Mouse (Mus musculus) liver, embryonic 14.5 days (tissue): ENCODE data around the gene Gm12184. TPM values are rescaled to one million over a fixed set of nuclear protein-coding genes. Genes with fewer than 3 reads are reported as not detected.
A peak's percentile ranks its signal among the peaks of the same experiment; 100 is the strongest.

Source experiments
- ATAC-seq: fragments of 200-750 bp; cut with Nextera tagmentation; 2 replicates; pipeline ENCODE4 v1.8.0; 2017; ENCODE audit warnings: moderate number of reproducible peaks, mild to moderate bottlenecking, moderate library complexity; ENCODE audit not compliant: insufficient read depth
- DNase-seq, 3 experiments: peaks; one replicate each; pipeline ENCODE4 v3.0.0-alpha.2; 2012 to 2013; ENCODE audit warnings: low read depth in 3 of 3, low spot score in 3 of 3
- H3K27ac ChIP-seq: fragments of 300-500 bp; sonication (generic); 2 replicates; pipeline ENCODE4 v1.5.1; 2014; ENCODE audit warnings: moderate library complexity, mild to moderate bottlenecking, control low read depth, inconsistent platforms
- H3K27me3 ChIP-seq: fragments of 300-500 bp; sonication (generic); 2 replicates; pipeline ENCODE4 v1.6.1; 2014; ENCODE audit warnings: mild to moderate bottlenecking, low read length, moderate library complexity; ENCODE audit not compliant: control insufficient read depth, insufficient read depth
- H3K36me3 ChIP-seq: fragments of 300-500 bp; sonication (generic); replicated peaks from 2 replicates; pipeline ENCODE4 v1.6.1; 2014; ENCODE audit warnings: low read depth; ENCODE audit not compliant: control insufficient read depth, insufficient read depth
- H3K4me1 ChIP-seq, 2 experiments: fragments of 200-500 bp in 1 of 2; fragments of 300-500 bp in 1 of 2; sonication (generic) in 1 of 2; replicated peaks; 2 replicates each; pipeline ENCODE4 v1.6.1; 2012 to 2014; ENCODE audit warnings: antibody characterized with exemption in 1 of 2, inconsistent platforms in 1 of 2, low read length in 1 of 2; ENCODE audit not compliant: control insufficient read depth in 2 of 2, insufficient read depth in 2 of 2
- H3K4me2 ChIP-seq: fragments of 300-500 bp; sonication (generic); 2 replicates; pipeline ENCODE4 v1.6.1; 2014; ENCODE audit warnings: low read depth, mild to moderate bottlenecking, control low read depth, moderate library complexity
- H3K4me3 ChIP-seq, 2 experiments: fragments of 200-500 bp in 1 of 2; fragments of 300-500 bp in 1 of 2; sonication (generic) in 1 of 2; 2 replicates each; pipeline ENCODE4 v1.5.1; 2012 to 2014; ENCODE audit warnings: low read depth in 2 of 2, low read length in 2 of 2, mild to moderate bottlenecking in 2 of 2, control low read depth in 1 of 2, inconsistent platforms in 1 of 2, moderate library complexity in 1 of 2; ENCODE audit not compliant: insufficient read depth in 1 of 2
- H3K9ac ChIP-seq: fragments of 300-500 bp; sonication (generic); replicated peaks from 2 replicates; pipeline ENCODE4 v1.6.1; 2014; ENCODE audit warnings: mild to moderate bottlenecking, control low read depth, moderate library complexity
- H3K9me3 ChIP-seq: fragments of 300-500 bp; sonication (generic); 2 replicates; pipeline ENCODE4 v1.6.1; 2016; ENCODE audit warnings: low read length, mixed read lengths; ENCODE audit not compliant: control insufficient read depth
- CTCF ChIP-seq: IDR thresholded peaks from 2 replicates; pipeline ENCODE4 v1.5.1; 2016; ENCODE audit warnings: antibody characterized with exemption, low read depth, control low read depth
- EP300 ChIP-seq: IDR thresholded peaks from 2 replicates; pipeline ENCODE4 v1.6.1; 2016; ENCODE audit warnings: antibody characterized with exemption, low read depth
- WGBS: fragments of 180-500 bp; shearing (Covaris S2); extraction: QIAGEN DNeasy Blood & Tissue Kit; methylation state at CpG from one replicate; pipeline ENCODE4 v1.1.7; 2014; ENCODE audit not compliant: insufficient replicate concordance; 5-methylcytosine and 5-hydroxymethylcytosine counted together
- polyA plus RNA-seq, 2 experiments: library from polyadenylated mRNA; depleted of rRNA in 1 of 2; stranded (reverse) in 1 of 2; unstranded in 1 of 2; fragments of >200 nt; fragmentation: Nextera tagmentation in 1 of 2; extraction: Ambion mirVana in 1 of 2; gene quantifications; 2 replicates each; pipeline versions ENCODE4 v1.2.1 to v1.2.3; 2012 to 2014

Gene Gm12184
- polyA plus RNA-seq, 2 experiments: 1.6 to 12.4 TPM

DNA sequence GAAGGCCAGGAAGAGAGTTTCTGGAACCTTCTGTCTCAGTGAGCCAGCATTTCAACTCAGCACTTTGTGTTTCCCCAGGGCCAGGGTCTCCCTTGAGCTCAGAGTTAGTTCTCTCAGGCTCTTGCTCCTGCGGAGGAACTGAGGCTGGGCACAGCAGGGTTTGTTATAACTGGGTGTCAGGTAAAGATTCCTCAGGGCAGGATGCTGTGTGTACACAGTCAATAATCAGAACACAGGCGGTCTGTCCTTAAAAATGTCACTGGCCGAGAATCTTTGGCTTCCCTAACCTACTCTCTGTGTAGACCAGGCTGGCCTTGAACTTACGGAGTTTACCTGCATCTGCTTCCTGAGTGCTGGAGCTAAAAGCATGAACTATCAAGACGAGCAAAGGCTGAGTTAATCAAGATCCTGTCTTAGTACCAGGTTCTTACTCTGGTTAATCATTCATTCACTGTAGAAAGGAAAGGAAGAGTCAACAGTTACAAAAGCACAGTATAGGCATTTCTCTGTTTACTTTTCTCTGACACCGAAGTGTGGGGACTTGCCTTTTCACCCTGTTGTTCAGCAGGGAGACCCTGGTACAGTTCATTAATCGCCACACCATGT is 46.3 kb upstream of the Gm12184 start:
- peak overlapping the region; percentile 73 to 75; a peak in 3 of 4 replicates for H3K4me3 ChIP-seq
- 0 out of 2 replicates have a peak, but pooled peaks cover 2% of the 10 kb centered on the region for H3K36me3 ChIP-seq
- peak overlapping the region; percentile 72 for H3K27ac ChIP-seq
- H3K9me3 ChIP-seq: no peaks in the 10 kb centered on the region
- peak in 1 of 3 experiments; percentile 32 for DNase-seq
- no peak for ATAC-seq
- 56% methylated on average over 7 of the region's 7 CpGs for WGBS
- H3K4me2 ChIP-seq: peak overlapping the region; percentile 97
- peak overlapping the region; percentile 94 for H3K9ac ChIP-seq
- no peaks in the 10 kb centered on the region for H3K27me3 ChIP-seq
- TF ChIP-seq CTCF (no peak), EP300 (no peak)
- peaks cover 27 to 49% of the 10 kb centered on the region in 2 experiments for H3K4me1 ChIP-seq

DNA sequence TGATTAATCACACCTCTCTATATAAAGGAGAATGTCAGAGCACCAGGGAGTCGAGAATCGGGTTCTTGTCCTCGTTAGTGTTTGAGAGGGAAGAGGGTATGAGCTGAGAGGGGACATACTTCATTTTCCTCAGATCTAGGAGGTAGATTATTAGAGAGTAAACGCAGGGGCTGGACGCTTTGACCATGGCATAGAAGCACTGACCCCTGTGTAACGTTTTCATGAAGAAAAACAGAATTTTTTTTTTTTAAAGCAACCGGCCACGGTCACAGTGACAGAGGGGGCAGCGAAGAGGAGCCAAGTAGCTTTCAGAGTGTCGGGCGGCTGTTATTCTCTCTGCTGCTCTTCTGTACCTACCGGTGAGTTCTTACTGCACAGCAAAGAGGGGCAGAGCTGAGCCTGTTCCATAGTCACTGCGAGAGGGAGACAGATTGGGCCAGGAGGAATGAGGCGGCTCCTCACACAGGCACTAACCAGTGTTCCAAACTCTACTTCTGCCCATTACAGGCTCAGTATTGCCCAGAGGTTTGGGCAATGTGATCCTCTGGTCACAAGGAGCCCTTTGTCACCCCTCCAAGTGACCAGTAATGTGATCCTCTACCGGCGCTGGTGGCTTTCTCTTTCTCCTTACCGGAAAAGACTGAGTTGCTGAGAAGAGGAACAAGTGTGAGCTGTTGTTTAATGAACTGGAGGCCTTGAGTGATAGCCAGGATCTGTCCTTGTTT is 45.5 kb upstream of the Gm12184 start:
- TF ChIP-seq CTCF (no peak; the same call in 1 of the 2 replicates), EP300 (no peak)
- Histone ChIP-seq H3K9me3 (no peaks in the 10 kb centered on the region), H3K4me2 (peak overlapping the region; percentile 97), H3K9ac (peak overlapping the region; percentile 94), H3K27me3 (no peaks in the 10 kb centered on the region), H3K4me1 (peaks cover 27 to 49% of the 10 kb centered on the region in 2 experiments), H3K36me3 (0 out of 2 replicates have a peak, but pooled peaks cover 2% of the 10 kb centered on the region), H3K27ac (peak overlapping the region; percentile 72), H3K4me3 (peak overlapping the region; percentile 73 to 75)
- peak in 1 of 3 experiments; percentile 35 for DNase-seq
- peak; percentile 13; the same call in 1 of the 2 replicates for ATAC-seq
- WGBS: under 1% methylated on average over 17 of the region's 17 CpGs

DNA sequence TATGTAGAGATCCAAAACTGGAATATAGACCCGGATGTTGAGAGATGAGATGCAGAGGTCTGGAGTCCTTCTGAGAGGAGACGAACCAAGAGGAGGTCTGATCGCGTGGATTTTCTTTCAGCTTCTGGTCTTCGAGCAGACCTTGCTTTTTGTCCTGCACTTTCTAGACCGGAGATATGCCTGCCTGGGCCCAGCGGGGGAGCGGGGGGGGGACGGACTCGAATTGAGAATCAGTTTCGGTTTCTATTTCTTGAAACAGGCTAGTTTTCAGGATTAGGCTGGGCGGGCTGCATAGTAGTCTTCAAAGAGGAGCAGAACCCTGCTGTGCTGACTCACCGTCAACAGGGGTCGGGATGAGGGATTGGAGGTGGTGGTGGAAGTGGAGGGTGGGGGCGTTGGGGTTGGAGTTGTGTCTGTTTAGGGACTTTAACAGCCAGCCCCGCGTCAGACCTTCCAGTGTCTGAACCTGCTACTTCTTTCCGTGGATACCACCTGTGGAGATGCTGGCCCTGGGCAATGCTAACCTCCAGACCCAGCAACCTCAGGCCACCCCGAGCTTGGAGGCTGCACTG is 44.8 kb upstream of the Gm12184 start, which contains the start of gene Irgm1:
Irgm1 (minus strand) TSS at position 483 of the 572 bp plus-strand sequence.
- peak; percentile 47 for ATAC-seq
- H3K27ac ChIP-seq: peak within 1 kb of the TSS; percentile 72
- peak within 1 kb of the TSS; percentile 97 for H3K4me2 ChIP-seq
- TF ChIP-seq CTCF (peak; percentile 56), EP300 (peak; percentile 25; the same call in 1 of the 2 replicates)
- H3K4me1 ChIP-seq: peaks cover 27 to 49% of the 10 kb centered on the region in 2 experiments
- under 1% methylated on average over 19 of the region's 19 CpGs for WGBS
- no peaks in the 10 kb centered on the region for H3K9me3 ChIP-seq
- H3K36me3 ChIP-seq: peaks cover 4% of the 10 kb centered on the region
- peak in 1 of 3 experiments; percentile 75 for DNase-seq
- peak within 1 kb of the TSS; percentile 73 to 75 for H3K4me3 ChIP-seq
- peak within 1 kb of the TSS; percentile 94 for H3K9ac ChIP-seq
- H3K27me3 ChIP-seq: no peaks in the 10 kb centered on the region

DNA sequence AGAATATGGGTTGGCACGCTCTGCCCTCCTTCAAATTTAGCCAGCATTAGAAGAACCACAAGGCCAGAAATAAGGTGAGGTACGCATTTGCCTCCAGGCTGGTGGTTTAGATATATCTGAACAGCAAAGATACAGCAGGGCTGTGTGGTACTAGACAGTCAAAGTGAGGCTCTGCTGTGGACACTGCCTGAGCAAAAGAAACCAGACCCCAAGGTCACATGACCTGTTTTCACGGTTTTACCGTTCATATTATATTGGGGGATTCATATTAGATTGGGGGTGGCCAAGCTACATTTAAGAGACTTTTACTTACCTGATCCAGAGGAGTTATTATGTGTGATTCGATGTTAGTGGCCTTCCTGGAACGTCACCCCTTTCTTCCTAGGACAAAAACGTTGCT is 44.3 kb upstream of the Gm12184 start:
- WGBS: 5% methylated on average over 7 of the region's 7 CpGs

More for the DNA sequence above, 44.3 kb upstream of the Gm12184 start:
- no peak for DNase-seq
- peak overlapping the region; percentile 73 to 75 for H3K4me3 ChIP-seq
- no peaks in the 10 kb centered on the region for H3K9me3 ChIP-seq
- peak; percentile 32 for ATAC-seq
- TF ChIP-seq EP300 (no peak), CTCF (no peak)
- no peaks in the 10 kb centered on the region for H3K27me3 ChIP-seq
- H3K4me2 ChIP-seq: peak overlapping the region; percentile 97
- H3K36me3 ChIP-seq: peaks cover 7% of the 10 kb centered on the region
- H3K4me1 ChIP-seq: peaks cover 27 to 49% of the 10 kb centered on the region in 2 experiments
- H3K27ac ChIP-seq: peak overlapping the region; percentile 72
- peak overlapping the region; percentile 94 for H3K9ac ChIP-seq
